Mouse (Mus musculus) MEL (cell line): ENCODE data around the gene Hoxb2. TPM values are rescaled to one million over a fixed set of nuclear protein-coding genes. Genes with fewer than 3 reads are reported as not detected.

ENCODE experiments used
- DNase-seq: peaks from one replicate; pipeline ENCODE4 v3.0.0; 2011; ENCODE audit warnings: low read depth, low spot score
- H3K27ac ChIP-seq: 2 replicates; pipeline ENCODE4 v1.5.1; 2012; ENCODE audit warnings: low read depth, mild to moderate bottlenecking, control low read depth, low read length, moderate library complexity; ENCODE audit not compliant: control insufficient read depth
- H3K27me3 ChIP-seq, 2 experiments: fragments of 150-350 bp in 1 of 2; sonication (generic) in 1 of 2; 2 replicates each; pipeline ENCODE4 v1.6.1; 2012; ENCODE audit warnings: low read length in 2 of 2, mild to moderate bottlenecking in 2 of 2, improper control_type of control experiment in 1 of 2, moderate library complexity in 1 of 2; ENCODE audit not compliant: insufficient read depth in 2 of 2, control insufficient read depth in 1 of 2
- H3K36me3 ChIP-seq, 2 experiments: 2 replicates each; pipeline ENCODE4 v1.6.1; 2012 to 2014; ENCODE audit warnings: low read length in 2 of 2, improper control_type of control experiment in 1 of 2, inconsistent platforms in 1 of 2, mild to moderate bottlenecking in 1 of 2; ENCODE audit not compliant: insufficient read depth in 2 of 2, control insufficient read depth in 1 of 2
- H3K4me1 ChIP-seq, 2 experiments: fragments of 150-350 bp in 1 of 2; sonication (generic) in 1 of 2; 2 replicates each; pipeline ENCODE4 v1.6.1; 2012; ENCODE audit warnings: low read length in 2 of 2, improper control_type of control experiment in 1 of 2, mild to moderate bottlenecking in 1 of 2; ENCODE audit not compliant: insufficient read depth in 2 of 2, control insufficient read depth in 1 of 2
- H3K4me3 ChIP-seq, 2 experiments: fragments of 150-350 bp in 1 of 2; sonication (generic) in 1 of 2; 2 replicates each; pipeline ENCODE4 v1.5.1; 2012; ENCODE audit warnings: low read depth in 2 of 2, low read length in 2 of 2, mild to moderate bottlenecking in 2 of 2, moderate library complexity in 2 of 2, control low read depth in 1 of 2, improper control_type of control experiment in 1 of 2; ENCODE audit not compliant: control insufficient read depth in 1 of 2, insufficient read depth in 1 of 2
- H3K79me2 ChIP-seq: 2 replicates; pipeline ENCODE4 v1.6.1; 2012; ENCODE audit warnings: mild to moderate bottlenecking, low read length, moderate library complexity; ENCODE audit not compliant: control insufficient read depth, poor library complexity, insufficient read depth
- H3K9ac ChIP-seq: 2 replicates; pipeline ENCODE4 v1.6.1; 2012; ENCODE audit warnings: low read depth, mild to moderate bottlenecking, control low read depth, low read length, moderate library complexity; ENCODE audit not compliant: control insufficient read depth, poor library complexity, severe bottlenecking
- H3K9me3 ChIP-seq: fragments of 150-350 bp; sonication (generic); replicated peaks from 2 replicates; pipeline ENCODE4 v1.6.1; 2012; ENCODE audit warnings: mild to moderate bottlenecking, low read length, improper control_type of control experiment, moderate library complexity; ENCODE audit not compliant: insufficient read depth
- BHLHE40 ChIP-seq: IDR thresholded peaks from 2 replicates; pipeline ENCODE4 v1.6.1; 2012; ENCODE audit warnings: low read depth, mild to moderate bottlenecking, inconsistent platforms, low read length, improper control_type of control experiment, borderline replicate concordance
- E2F4 ChIP-seq: IDR thresholded peaks from 2 replicates; pipeline ENCODE4 v1.6.1; 2011; ENCODE audit warnings: low read depth, low read length, improper control_type of control experiment, borderline replicate concordance
- ELF1 ChIP-seq: IDR thresholded peaks from 2 replicates; pipeline ENCODE4 v1.6.1; 2014; ENCODE audit warnings: low read depth, mild to moderate bottlenecking, inconsistent platforms, low read length, improper control_type of control experiment, moderate library complexity
- HCFC1 ChIP-seq: IDR thresholded peaks from 2 replicates; pipeline ENCODE4 v1.6.1; 2012; ENCODE audit warnings: low read depth, mild to moderate bottlenecking, inconsistent platforms, low read length, improper control_type of control experiment, moderate library complexity
- JUND ChIP-seq: IDR thresholded peaks from 2 replicates; pipeline ENCODE4 v1.6.1; 2011; ENCODE audit warnings: low read depth, mild to moderate bottlenecking, improper control_type of control experiment, low read length
- MAZ ChIP-seq: IDR thresholded peaks from 2 replicates; pipeline ENCODE4 v1.6.1; 2012; ENCODE audit warnings: low read depth, mild to moderate bottlenecking, inconsistent platforms, low read length, improper control_type of control experiment
- MXI1 ChIP-seq: IDR thresholded peaks from 2 replicates; pipeline ENCODE4 v1.6.1; 2011; ENCODE audit warnings: mild to moderate bottlenecking, low read depth, low read length, improper control_type of control experiment
- NELFE ChIP-seq: IDR thresholded peaks from 2 replicates; pipeline ENCODE4 v1.6.1; 2011; ENCODE audit warnings: low read depth, low read length, improper control_type of control experiment
- POLR2A ChIP-seq, 2 experiments: IDR thresholded peaks; 2 replicates each; pipeline ENCODE4 v1.6.1; 2011 to 2012; ENCODE audit warnings: low read length in 2 of 2, mild to moderate bottlenecking in 2 of 2, control low read depth in 1 of 2, improper control_type of control experiment in 1 of 2, low read depth in 1 of 2, moderate library complexity in 1 of 2; ENCODE audit not compliant: control insufficient read depth in 1 of 2, insufficient read depth in 1 of 2, poor library complexity in 1 of 2
- POLR2AphosphoS5 ChIP-seq: IDR thresholded peaks from 2 replicates; pipeline ENCODE4 v1.6.1; 2012; ENCODE audit warnings: low read depth, borderline replicate concordance, mild to moderate bottlenecking, inconsistent platforms, low read length, moderate library complexity, mixed read lengths
- TAL1 ChIP-seq: IDR thresholded peaks from 2 replicates; pipeline ENCODE4 v1.6.1; 2012; ENCODE audit warnings: mild to moderate bottlenecking, inconsistent platforms, low read length, moderate library complexity, mixed read lengths
- TCF12 ChIP-seq: IDR thresholded peaks from 2 replicates; pipeline ENCODE4 v1.6.1; 2014; ENCODE audit warnings: low read depth, mild to moderate bottlenecking, inconsistent platforms, low read length, improper control_type of control experiment, moderate library complexity
- UBTF ChIP-seq: IDR thresholded peaks from 2 replicates; pipeline ENCODE4 v1.6.1; 2012; ENCODE audit warnings: low read depth, mild to moderate bottlenecking, inconsistent platforms, low read length, improper control_type of control experiment, moderate library complexity, borderline replicate concordance; ENCODE audit not compliant: insufficient read depth
- USF2 ChIP-seq, 2 experiments: IDR thresholded peaks; 2 replicates each; pipeline ENCODE4 v1.6.1; 2011 to 2012; ENCODE audit warnings: improper control_type of control experiment in 2 of 2, low read length in 2 of 2, borderline replicate concordance in 1 of 2, inconsistent platforms in 1 of 2, low read depth in 1 of 2, mild to moderate bottlenecking in 1 of 2; ENCODE audit not compliant: insufficient read depth in 1 of 2
- ZC3H11A ChIP-seq: IDR thresholded peaks from 2 replicates; pipeline ENCODE4 v1.6.1; 2012; ENCODE audit warnings: low read depth, mild to moderate bottlenecking, inconsistent platforms, low read length, improper control_type of control experiment
- ZMIZ1 ChIP-seq: IDR thresholded peaks from 2 replicates; pipeline ENCODE4 v1.6.1; 2012; ENCODE audit warnings: low read depth, mild to moderate bottlenecking, inconsistent platforms, low read length, improper control_type of control experiment, moderate library complexity
- polyA plus RNA-seq, 2 experiments: library from polyadenylated mRNA; stranded (reverse) in 1 of 2; unstranded in 1 of 2; fragments of >175 nt in 1 of 2; fragments of >200 nt in 1 of 2; gene quantifications; 2 replicates each; pipeline versions ENCODE4 v1.2.1 to v1.2.4; 2012; ENCODE audit warnings: low replicate concordance in 2 of 2, low read depth in 1 of 2; ENCODE audit not compliant: insufficient read length in 2 of 2, insufficient read depth in 1 of 2, missing spikeins in 1 of 2
- total RNA-seq: library from RNA; depleted of rRNA; stranded (reverse); fragments of 300-350 nt; gene quantifications from 2 replicates; pipeline ENCODE4 v1.2.3, GENCODE M21; 2012

Hoxb2 gene
- total and polyA plus RNA-seq, 3 experiments, result not detected

DNA sequence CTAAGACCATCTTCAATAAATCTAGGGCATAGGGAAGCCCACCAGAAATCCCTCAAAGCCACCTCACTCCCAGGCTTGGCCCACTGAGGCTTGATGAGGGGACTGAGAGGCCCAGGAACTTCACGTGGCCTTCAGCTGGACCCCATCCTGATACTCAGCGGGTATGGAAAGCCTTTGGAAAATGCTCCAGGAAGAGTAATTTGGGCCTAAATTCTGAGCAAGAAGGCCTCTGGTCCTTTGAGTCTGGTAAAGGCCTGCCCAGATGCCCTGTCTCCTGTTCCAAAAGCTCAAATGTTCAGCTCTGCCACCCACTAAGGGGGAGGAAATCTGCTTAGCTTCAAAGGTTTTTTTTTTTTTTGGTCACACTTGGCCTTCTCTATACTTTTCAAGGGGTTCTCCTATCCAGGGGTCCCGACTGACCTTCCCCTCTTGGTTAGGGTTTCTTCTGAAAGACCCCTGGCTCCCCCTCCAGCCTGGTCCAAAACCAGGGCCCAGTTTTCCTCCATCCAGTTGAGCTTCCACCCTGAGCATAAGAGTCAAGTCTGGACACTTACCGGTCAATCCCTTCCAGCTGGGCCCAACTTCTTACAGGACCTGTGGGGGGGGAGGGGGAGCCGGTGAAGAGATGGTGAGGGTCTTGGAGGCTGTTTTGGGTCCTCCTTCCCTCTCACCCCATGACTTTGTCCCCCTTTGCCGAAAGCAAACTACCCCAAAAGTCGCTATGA, 44.0 kb upstream of the Hoxb2 start:
- Histone ChIP-seq H3K79me2 (no peaks in the 10 kb centered on the region), H3K36me3 (no peaks in the 10 kb centered on the region), H3K27ac (no peak overlapping the region)
- TF ChIP-seq POLR2AphosphoS5 (no peak), UBTF (no peak), HCFC1 (no peak), ZMIZ1 (no peak), ZC3H11A (no peak), BHLHE40 (no peak), USF2 (IDR thresholded peaks at IDR 0.05; ENCODE audit: borderline replicate concordance in 1 of 2, insufficient read depth in 1 of 2, low read depth in 1 of 2, low read length in 2 of 2) (no peak), ELF1 (no peak)
- TF ChIP-seq, all 39 proteins: peak for 0
- H3K27me3 ChIP-seq, result peaks cover 0 to 2% of the 10 kb centered on the region in 2 experiments; a peak in 2 of 4 replicates
- no peaks in the 10 kb centered on the region for H3K4me1 ChIP-seq
- no peaks in the 10 kb centered on the region for H3K9me3 ChIP-seq
- no peak overlapping the region for H3K9ac ChIP-seq
- H3K4me3 ChIP-seq, result no peak overlapping the region
- DNase-seq, result no peak

DNA sequence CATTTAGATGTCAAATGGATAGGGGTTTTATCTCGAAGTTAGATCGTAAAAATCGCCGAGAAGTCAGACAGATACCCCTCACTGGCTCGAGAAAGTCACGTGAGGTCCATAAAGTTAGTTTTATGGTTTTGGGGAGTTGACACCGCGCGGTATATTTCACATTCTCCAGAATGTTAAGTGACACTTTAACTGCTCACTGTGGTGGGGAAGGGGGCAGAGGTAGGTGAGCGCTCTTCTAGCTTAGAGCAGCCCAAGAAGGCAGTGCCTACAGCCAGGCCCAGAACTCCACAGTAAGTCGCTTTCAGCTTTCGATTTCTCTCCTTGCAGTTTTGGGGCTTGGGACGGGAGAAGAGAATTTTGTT, 43.4 kb upstream of the Hoxb2 start:
- H3K9ac ChIP-seq, result no peak overlapping the region
- no peak overlapping the region for H3K4me3 ChIP-seq
- peaks cover 0 to under 1% of the 10 kb centered on the region in 2 experiments; a peak in 2 of 4 replicates for H3K27me3 ChIP-seq
- H3K4me1 ChIP-seq, result no peaks in the 10 kb centered on the region
- H3K27ac ChIP-seq, result no peak overlapping the region
- H3K9me3 ChIP-seq, result no peaks in the 10 kb centered on the region
- no peaks in the 10 kb centered on the region for H3K79me2 ChIP-seq
- no peak for DNase-seq
- no peaks in the 10 kb centered on the region for H3K36me3 ChIP-seq
- TF ChIP-seq POLR2A (IDR thresholded peaks at IDR 0.05; ENCODE audit: control insufficient read depth in 1 of 2, insufficient read depth in 1 of 2, low read depth in 1 of 2, low read length in 2 of 2, poor library complexity in 1 of 2) (no peak), ELF1 (no peak), E2F4 (no peak), HCFC1 (no peak), MXI1 (no peak), TCF12 (no peak), UBTF (no peak), JUND (no peak), POLR2AphosphoS5 (no peak), MAZ (no peak), NELFE (no peak), TAL1 (no peak)
